Mouse (Mus musculus) hindbrain, embryonic 13.5 days (tissue): ENCODE data around the gene Tmem131. TPM values are rescaled to one million over a fixed set of nuclear protein-coding genes. Genes with fewer than 3 reads are reported as not detected.

ENCODE experiments used
- ATAC-seq: fragments of 200-750 bp; cut with Nextera tagmentation; 2 replicates; pipeline ENCODE4 v1.8.0; 2017; ENCODE audit warnings: moderate TSS enrichment; ENCODE audit not compliant: low FRiP score
- H3K27ac ChIP-seq: fragments of 300-500 bp; sonication (generic); 2 replicates; pipeline ENCODE4 v1.5.1; 2015; ENCODE audit warnings: inconsistent platforms, mild to moderate bottlenecking, moderate library complexity
- H3K27me3 ChIP-seq: fragments of 300-500 bp; sonication (generic); 2 replicates; pipeline ENCODE4 v1.6.1; 2015; ENCODE audit warnings: mild to moderate bottlenecking, inconsistent platforms
- H3K36me3 ChIP-seq: fragments of 300-500 bp; sonication (generic); 2 replicates; pipeline ENCODE4 v1.6.1; 2015; ENCODE audit warnings: mild to moderate bottlenecking, inconsistent platforms
- H3K4me1 ChIP-seq: fragments of 300-500 bp; sonication (generic); replicated peaks from 2 replicates; pipeline ENCODE4 v1.6.1; 2015; ENCODE audit warnings: inconsistent platforms
- H3K4me2 ChIP-seq: fragments of 300-500 bp; sonication (generic); 2 replicates; pipeline ENCODE4 v1.6.1; 2015; ENCODE audit warnings: inconsistent platforms, mild to moderate bottlenecking, moderate library complexity
- H3K4me3 ChIP-seq: fragments of 300-500 bp; sonication (generic); 2 replicates; pipeline ENCODE4 v1.5.1; 2015; ENCODE audit warnings: mild to moderate bottlenecking, inconsistent platforms
- H3K9ac ChIP-seq: fragments of 300-500 bp; sonication (generic); 2 replicates; pipeline ENCODE4 v1.6.1; 2015; ENCODE audit warnings: mild to moderate bottlenecking, inconsistent platforms
- H3K9me3 ChIP-seq: fragments of 300-500 bp; sonication (generic); 2 replicates; pipeline ENCODE4 v1.6.1; 2016; ENCODE audit warnings: inconsistent platforms
- WGBS: fragments of 180-500 bp; shearing (Covaris S2); methylation state at CpG from one replicate; pipeline ENCODE4 v1.1.7; 2015; 5-methylcytosine and 5-hydroxymethylcytosine counted together
- polyA plus RNA-seq: library from polyadenylated mRNA; unstranded; fragments of >200 nt; fragmentation: Nextera tagmentation; extraction: Ambion mirVana; gene quantifications from 2 replicates; pipeline ENCODE4 v1.2.1, GENCODE M21; 2015

The Tmem131 gene
- polyA plus RNA-seq, 1 experiment from 2014 or later, result 11.6 TPM

GRCm38 (mm10) chr1:36861775-36862174, 81.7 kb downstream of the Tmem131 start:
- no peaks in the 10 kb centered on the region for H3K9me3 ChIP-seq
- WGBS, result 82% methylated on average over 2 of the region's 2 CpGs
- H3K36me3 ChIP-seq, result no peaks in the 10 kb centered on the region
- no peak overlapping the region for H3K4me2 ChIP-seq
- no peaks in the 10 kb centered on the region for H3K27me3 ChIP-seq
- ATAC-seq, result no peak
- peaks cover 17% of the 10 kb centered on the region for H3K4me1 ChIP-seq
- 0 out of 2 replicates have a peak overlapping the region, but pooled peaks have one; percentile 64 for H3K27ac ChIP-seq
- no peak overlapping the region for H3K4me3 ChIP-seq
- no peak overlapping the region for H3K9ac ChIP-seq

GRCm38 (mm10) chr1:36860876-36861275, 82.6 kb downstream of the Tmem131 start:
- Histone ChIP-seq H3K4me3 (no peak overlapping the region), H3K36me3 (no peaks in the 10 kb centered on the region), H3K27me3 (no peaks in the 10 kb centered on the region), H3K4me1 (peaks cover 17% of the 10 kb centered on the region), H3K27ac (peak overlapping the region; percentile 64), H3K4me2 (no peak overlapping the region), H3K9ac (no peak overlapping the region), H3K9me3 (no peaks in the 10 kb centered on the region)
- 21% methylated on average over 1 of the region's 1 CpGs for WGBS
- no peak for ATAC-seq

GRCm38 (mm10) chr1:36860431-36860849, 83.0 kb downstream of the Tmem131 start:
- WGBS, result 74% methylated on average over 4 of the region's 4 CpGs
- Histone ChIP-seq H3K27me3 (no peaks in the 10 kb centered on the region), H3K36me3 (no peaks in the 10 kb centered on the region), H3K4me2 (no peak overlapping the region), H3K9me3 (no peaks in the 10 kb centered on the region), H3K4me1 (peaks cover 17% of the 10 kb centered on the region), H3K4me3 (no peak overlapping the region), H3K27ac (peak overlapping the region; percentile 64), H3K9ac (no peak overlapping the region)
- ATAC-seq, result no peak

- Histone ChIP-seq H3K4me1 (peaks cover 19% of the 10 kb centered on the region), H3K9ac (no peak overlapping the region), H3K4me2 (no peak overlapping the region), H3K36me3 (peaks cover 6% of the 10 kb centered on the region; the same call in 1 of the 2 replicates), H3K9me3 (no peaks in the 10 kb centered on the region), H3K27me3 (no peaks in the 10 kb centered on the region), H3K27ac (no peak overlapping the region), H3K4me3 (no peak overlapping the region)
- no peak for ATAC-seq
- whole genome bisulfite sequencing, result 92% methylated on average over 6 of the region's 6 CpGs
Measured at GRCm38 (mm10) chr1:36857081-36857480, 86.4 kb downstream of the Tmem131 start.

- Histone ChIP-seq H3K4me3 (no peak overlapping the region), H3K4me2 (no peak overlapping the region), H3K4me1 (0 out of 2 replicates have a peak, but pooled peaks cover 8% of the 10 kb centered on the region), H3K9me3 (no peaks in the 10 kb centered on the region), H3K9ac (no peak overlapping the region), H3K36me3 (peaks cover 6% of the 10 kb centered on the region; the same call in 1 of the 2 replicates), H3K27me3 (no peaks in the 10 kb centered on the region), H3K27ac (no peak overlapping the region)
- ATAC-seq, result no peak
- WGBS, result 78% methylated on average over 10 of the region's 10 CpGs
Measured at GRCm38 (mm10) chr1:36854198-36854765, 89.2 kb downstream of the Tmem131 start.

GRCm38 (mm10) chr1:36852085-36852484, 91.4 kb downstream of the Tmem131 start:
- H3K9me3 ChIP-seq, result no peaks in the 10 kb centered on the region
- H3K9ac ChIP-seq, result no peak overlapping the region
- no peak for ATAC-seq
- H3K4me1 ChIP-seq, result 0 out of 2 replicates have a peak, but pooled peaks cover 8% of the 10 kb centered on the region
- H3K27ac ChIP-seq, result no peak overlapping the region
- H3K4me3 ChIP-seq, result no peak overlapping the region
- H3K36me3 ChIP-seq, result peaks cover 6% of the 10 kb centered on the region; the same call in 1 of the 2 replicates
- no peaks in the 10 kb centered on the region for H3K27me3 ChIP-seq
- H3K4me2 ChIP-seq, result no peak overlapping the region
- WGBS, result 70% methylated on average over 6 of the region's 6 CpGs

GRCm38 (mm10) chr1:36851392-36851791, 92.1 kb downstream of the Tmem131 start:
- 82% methylated on average over 4 of the region's 4 CpGs for WGBS
- H3K36me3 ChIP-seq, result peaks cover 6% of the 10 kb centered on the region; the same call in 1 of the 2 replicates
- 0 out of 2 replicates have a peak, but pooled peaks cover 8% of the 10 kb centered on the region for H3K4me1 ChIP-seq
- H3K4me3 ChIP-seq, result no peak overlapping the region
- H3K27ac ChIP-seq, result no peak overlapping the region
- H3K9ac ChIP-seq, result no peak overlapping the region
- no peaks in the 10 kb centered on the region for H3K9me3 ChIP-seq
- H3K27me3 ChIP-seq, result no peaks in the 10 kb centered on the region
- H3K4me2 ChIP-seq, result no peak overlapping the region
- ATAC-seq, result no peak

GRCm38 (mm10) chr1:36848036-36848435, 95.4 kb downstream of the Tmem131 start:
- Histone ChIP-seq H3K36me3 (peaks cover 5% of the 10 kb centered on the region; the same call in 1 of the 2 replicates), H3K9ac (no peak overlapping the region), H3K4me3 (no peak overlapping the region), H3K4me1 (peaks cover 11% of the 10 kb centered on the region), H3K27me3 (no peaks in the 10 kb centered on the region), H3K4me2 (no peak overlapping the region), H3K9me3 (no peaks in the 10 kb centered on the region), H3K27ac (no peak overlapping the region)
- no peak for ATAC-seq
- WGBS, result 88% methylated on average over 1 of the region's 1 CpGs

- Histone ChIP-seq H3K27me3 (no peaks in the 10 kb centered on the region), H3K4me3 (no peak overlapping the region), H3K9me3 (no peaks in the 10 kb centered on the region), H3K9ac (no peak overlapping the region), H3K36me3 (peaks cover 5% of the 10 kb centered on the region; the same call in 1 of the 2 replicates), H3K4me2 (no peak overlapping the region), H3K27ac (no peak overlapping the region), H3K4me1 (peaks cover 11% of the 10 kb centered on the region)
- ATAC-seq, result no peak
- WGBS, result 90% methylated on average over 8 of the region's 8 CpGs
Measured at GRCm38 (mm10) chr1:36847276-36847675, 96.2 kb downstream of the Tmem131 start.

GRCm38 (mm10) chr1:36845031-36845430, 98.4 kb downstream of the Tmem131 start:
- H3K4me2 ChIP-seq, result no peak overlapping the region
- no peaks in the 10 kb centered on the region for H3K27me3 ChIP-seq
- WGBS, result 45% methylated on average over 5 of the region's 5 CpGs
- H3K9ac ChIP-seq, result no peak overlapping the region
- H3K4me1 ChIP-seq, result peaks cover 4% of the 10 kb centered on the region
- H3K27ac ChIP-seq, result no peak overlapping the region
- ATAC-seq, result no peak
- H3K9me3 ChIP-seq, result no peaks in the 10 kb centered on the region
- H3K36me3 ChIP-seq, result peaks cover 18% of the 10 kb centered on the region
- H3K4me3 ChIP-seq, result no peak overlapping the region

- no peak overlapping the region for H3K27ac ChIP-seq
- 43% methylated on average over 1 of the region's 1 CpGs for WGBS
- no peak overlapping the region for H3K4me2 ChIP-seq
- no peaks in the 10 kb centered on the region for H3K9me3 ChIP-seq
- H3K27me3 ChIP-seq, result no peaks in the 10 kb centered on the region
- H3K4me1 ChIP-seq, result peaks cover 4% of the 10 kb centered on the region
- no peak for ATAC-seq
- H3K36me3 ChIP-seq, result peaks cover 32% of the 10 kb centered on the region
- H3K9ac ChIP-seq, result no peak overlapping the region
- no peak overlapping the region for H3K4me3 ChIP-seq
Measured at GRCm38 (mm10) chr1:36841806-36842205, 101.7 kb downstream of the Tmem131 start.

GRCm38 (mm10) chr1:36840959-36841358, 102.5 kb downstream of the Tmem131 start:
- no peak overlapping the region for H3K4me2 ChIP-seq
- no peaks in the 10 kb centered on the region for H3K9me3 ChIP-seq
- H3K4me1 ChIP-seq, result peaks cover 4% of the 10 kb centered on the region
- H3K36me3 ChIP-seq, result peaks cover 36% of the 10 kb centered on the region
- no peak overlapping the region for H3K9ac ChIP-seq
- H3K27me3 ChIP-seq, result no peaks in the 10 kb centered on the region
- H3K27ac ChIP-seq, result no peak overlapping the region
- no peak overlapping the region for H3K4me3 ChIP-seq
- 89% methylated on average over 2 of the region's 2 CpGs for WGBS
- ATAC-seq, result no peak

GRCm38 (mm10) chr1:36839858-36840257, 103.6 kb downstream of the Tmem131 start:
- peaks cover 42% of the 10 kb centered on the region for H3K36me3 ChIP-seq
- no peak for ATAC-seq
- H3K9me3 ChIP-seq, result no peaks in the 10 kb centered on the region
- H3K4me3 ChIP-seq, result no peak overlapping the region
- no peaks in the 10 kb centered on the region for H3K4me1 ChIP-seq
- no peak overlapping the region for H3K27ac ChIP-seq
- no peak overlapping the region for H3K4me2 ChIP-seq
- no peaks in the 10 kb centered on the region for H3K27me3 ChIP-seq
- WGBS, result 94% methylated on average over 3 of the region's 3 CpGs
- H3K9ac ChIP-seq, result no peak overlapping the region
